Mouse (Mus musculus): ENCODE measurements at regions not wholly inside any gene's neighbourhood (a gene's known extent, or its start where the extent isn't known, plus 50 kb on each side); places are given as distances from the start of the nearest gene placed in this dataset.

GRCm38 (mm10) chr19:49741239-49741638 is 937.2 kb downstream of the Sorcs1 start:
- DNase-seq (ENCODE audit: low read depth): peak; percentile 47

- DNase-seq (ENCODE audit: low read depth): no peak
Measured at GRCm38 (mm10) chr19:49739483-49740175, 938.8 kb downstream of the Sorcs1 start.

- DNase-seq (ENCODE audit: low read depth): no peak
Measured at GRCm38 (mm10) chr19:49697659-49698058, 980.8 kb downstream of the Sorcs1 start.

GRCm38 (mm10) chr19:49685588-49686281 is 992.7 kb downstream of the Sorcs1 start:
- DNase-seq (ENCODE audit: low read depth): no peak

- DNase-seq (ENCODE audit: low read depth): no peak
Measured at GRCm38 (mm10) chr19:49681204-49681603, 997.2 kb downstream of the Sorcs1 start.

GRCm38 (mm10) chr19:49680006-49680405 is 998.4 kb downstream of the Sorcs1 start:
- no peak for DNase-seq (ENCODE audit: low read depth)

GRCm38 (mm10) chr19:49675931-49676330 is 1002.5 kb downstream of the Sorcs1 start:
- no peak for DNase-seq (ENCODE audit: low read depth)

- no peak for DNase-seq (ENCODE audit: low read depth)
Measured at GRCm38 (mm10) chr19:49629963-49630362, 1048.5 kb downstream of the Sorcs1 start.

- no peak for DNase-seq (ENCODE audit: low read depth)
Measured at GRCm38 (mm10) chr19:49619920-49620319, 1058.5 kb downstream of the Sorcs1 start.

GRCm38 (mm10) chr19:49615071-49615470 is 1063.4 kb downstream of the Sorcs1 start:
- DNase-seq (ENCODE audit: low read depth): no peak
